Mouse (Mus musculus): ENCODE measurements around the gene Gm42715. TPM values are rescaled to one million over a fixed set of nuclear protein-coding genes. Genes with fewer than 3 reads are reported as not detected.

The Gm42715 gene
- polyA plus RNA-seq, 1 experiment from 2014 or later = 12.6 TPM

GRCm38 (mm10) chr7:127616336-127616735 lies 97.0 kb downstream of the Gm42715 start:
- H3K4me2 ChIP-seq (ENCODE audit: low read length) = peak overlapping the region; percentile 85; the same call in 1 of the 2 replicates
- peak overlapping the region; percentile 99; the same call in 1 of the 2 replicates for H3K4me3 ChIP-seq (ENCODE audit: low read depth, low read length)
- ATAC-seq = no peak
- H3K27me3 ChIP-seq (replicated peaks; ENCODE audit: control insufficient read depth, insufficient read depth, low read length) = no peaks in the 10 kb centered on the region
- peak overlapping the region; percentile 95; the same call in 1 of the 2 replicates for H3K9ac ChIP-seq (ENCODE audit: low read length)
- peaks cover 17% of the 10 kb centered on the region for H3K4me1 ChIP-seq (ENCODE audit: control insufficient read depth, insufficient read depth, low read length)
- no peak for DNase-seq (ENCODE audit: low spot score)
- H3K9me3 ChIP-seq (replicated peaks; ENCODE audit: control insufficient read depth, low read length) = no peaks in the 10 kb centered on the region
- 81% methylated on average over 1 of the region's 1 CpGs for WGBS
- peaks cover 14% of the 10 kb centered on the region for H3K36me3 ChIP-seq (ENCODE audit: control insufficient read depth, insufficient read depth, low read length)
- no peak overlapping the region for H3K27ac ChIP-seq (ENCODE audit: low read depth, low read length)

Small RNA genes lying within 50 kb of the gene (microRNA-seq; reads per million reads assigned to microRNA genes)
- gene Gm47278 (not detected), gene Mir7060 (0.66 reads per million)

Other genes starting within 250 kb of the Gm42715 start
- gene Sephs2, start 245.5 kb upstream of the Gm42715 start, polyA plus RNA-seq (2014; fragmentation: Nextera tagmentation; extraction: Ambion mirVana) = 59.4 and 62.5 TPM in 2 replicates
- gene Itgal, start 223.3 kb upstream of the Gm42715 start, polyA plus RNA-seq (2014; fragmentation: Nextera tagmentation; extraction: Ambion mirVana) = 0.17 and 0.23 TPM in 2 replicates
- 3.5 and 3.6 TPM in 2 replicates for gene Zfp768, start 174.0 kb upstream of the Gm42715 start, polyA plus RNA-seq (2014; fragmentation: Nextera tagmentation; extraction: Ambion mirVana)
- 4.0 and 7.0 TPM in 2 replicates for gene Zfp747, start 143.5 kb upstream of the Gm42715 start, polyA plus RNA-seq (2014; fragmentation: Nextera tagmentation; extraction: Ambion mirVana)
- gene 9130019O22Rik, start 132.4 kb upstream of the Gm42715 start, polyA plus RNA-seq (2014; fragmentation: Nextera tagmentation; extraction: Ambion mirVana) = 5.5 and 6.6 TPM in 2 replicates
- 7.4 and 7.5 TPM in 2 replicates for gene E430018J23Rik, start 126.0 kb upstream of the Gm42715 start, polyA plus RNA-seq (2014; fragmentation: Nextera tagmentation; extraction: Ambion mirVana)
- gene Zfp764, start 112.8 kb upstream of the Gm42715 start, polyA plus RNA-seq (2014; fragmentation: Nextera tagmentation; extraction: Ambion mirVana) = 4.4 and 4.5 TPM in 2 replicates
- 32.9 and 36.1 TPM in 2 replicates for gene Zfp688, start 97.5 kb upstream of the Gm42715 start, polyA plus RNA-seq (2014; fragmentation: Nextera tagmentation; extraction: Ambion mirVana)
- 12.7 TPM in 2 replicates for gene Zfp689, start 70.4 kb upstream of the Gm42715 start, polyA plus RNA-seq (2014; fragmentation: Nextera tagmentation; extraction: Ambion mirVana)
- gene Prr14, start 60.0 kb upstream of the Gm42715 start, polyA plus RNA-seq (2014; fragmentation: Nextera tagmentation; extraction: Ambion mirVana) = 44.7 and 48.5 TPM in 2 replicates
- gene Fbrs, start 40.4 kb upstream of the Gm42715 start, polyA plus RNA-seq (2014; fragmentation: Nextera tagmentation; extraction: Ambion mirVana) = 8.9 and 10.2 TPM in 2 replicates
- gene Srcap, start 7.6 kb upstream of the Gm42715 start, polyA plus RNA-seq (2014; fragmentation: Nextera tagmentation; extraction: Ambion mirVana) = 25.3 and 43.6 TPM in 2 replicates
- 4.1 and 4.7 TPM in 2 replicates for gene Tmem265, start 41.8 kb downstream of the Gm42715 start, polyA plus RNA-seq (2014; fragmentation: Nextera tagmentation; extraction: Ambion mirVana)
- gene Phkg2, start 53.8 kb downstream of the Gm42715 start, polyA plus RNA-seq (2014; fragmentation: Nextera tagmentation; extraction: Ambion mirVana) = 59.5 and 62.2 TPM in 2 replicates
- gene Ccdc189, start 69.0 kb downstream of the Gm42715 start, polyA plus RNA-seq (2014; fragmentation: Nextera tagmentation; extraction: Ambion mirVana) = 12.5 and 12.8 TPM in 2 replicates
- gene Rnf40, start 69.2 kb downstream of the Gm42715 start, polyA plus RNA-seq (2014; fragmentation: Nextera tagmentation; extraction: Ambion mirVana) = 26.2 and 39.6 TPM in 2 replicates
- 20.8 and 24.2 TPM in 2 replicates for gene Zfp629, start 96.2 kb downstream of the Gm42715 start, polyA plus RNA-seq (2014; fragmentation: Nextera tagmentation; extraction: Ambion mirVana)
- gene Bcl7c, start 189.3 kb downstream of the Gm42715 start, polyA plus RNA-seq (2014; fragmentation: Nextera tagmentation; extraction: Ambion mirVana) = 40.8 and 45.7 TPM in 2 replicates
- gene Ctf1, start 193.2 kb downstream of the Gm42715 start, polyA plus RNA-seq (2014; fragmentation: Nextera tagmentation; extraction: Ambion mirVana) = 5.3 and 5.9 TPM in 2 replicates
- gene Ctf2, start 212.6 kb downstream of the Gm42715 start, polyA plus RNA-seq (2014; fragmentation: Nextera tagmentation; extraction: Ambion mirVana) = 0.09 TPM in 1 of 2 replicates, not detected in the other
- 7.2 and 7.8 TPM in 2 replicates for gene Fbxl19, start 225.0 kb downstream of the Gm42715 start, polyA plus RNA-seq (2014; fragmentation: Nextera tagmentation; extraction: Ambion mirVana)

All from forebrain, embryonic 14.5 days (tissue).